Mouse (Mus musculus) adrenal gland, postnatal 14 days (tissue): ENCODE results near the gene 1700037H04Rik. TPM values are rescaled to one million over a fixed set of nuclear protein-coding genes. Genes with fewer than 3 reads are reported as not detected.
"Not testable (repeated sequence)": the region's sequence is repeated elsewhere in the genome, so short reads cannot be mapped to it uniquely, and the experiment has no call there.

Source experiments
- DNase-seq: peaks from one replicate; pipeline ENCODE4 v3.0.0; 2021; ENCODE audit warnings: mixed read lengths
- total RNA-seq: library from RNA; stranded (reverse); gene quantifications from 2 replicates; pipeline ENCODE4 v1.2.3, GENCODE M21; 2021

1700037H04Rik gene
- total RNA-seq, 1 experiment from 2014 or later = 79.8 TPM

GRCm38 (mm10) chr2:131127161-131127730 is 32.6 kb downstream of the 1700037H04Rik start, which contains the start of gene Hspa12b:
Gene Hspa12b (plus strand): TSS chr2:131127280.
- DNase-seq = peak; percentile 70

- DNase-seq = no peak
Observed at GRCm38 (mm10) chr2:131125964-131126815, 33.7 kb downstream of the 1700037H04Rik start.

- DNase-seq = no peak
Observed at GRCm38 (mm10) chr2:131125157-131125963, 34.5 kb downstream of the 1700037H04Rik start.

GRCm38 (mm10) chr2:131124166-131124565 is 35.7 kb downstream of the 1700037H04Rik start:
- DNase-seq = no peak

- no peak for DNase-seq
Observed at GRCm38 (mm10) chr2:131118968-131119574, 40.8 kb downstream of the 1700037H04Rik start.

GRCm38 (mm10) chr2:131105989-131106388 is 53.9 kb downstream of the 1700037H04Rik start:
- DNase-seq = no peak

- not testable (repeated sequence) for DNase-seq
Observed at GRCm38 (mm10) chr2:131105061-131105460, 54.8 kb downstream of the 1700037H04Rik start.

- no peak for DNase-seq
Observed at GRCm38 (mm10) chr2:131104021-131104420, 55.9 kb downstream of the 1700037H04Rik start.

GRCm38 (mm10) chr2:131101530-131101929 is 58.4 kb downstream of the 1700037H04Rik start:
- no peak for DNase-seq

GRCm38 (mm10) chr2:131097087-131097486 is 62.8 kb downstream of the 1700037H04Rik start:
- DNase-seq = no peak

Other genes with a start within 250 kb of the 1700037H04Rik start
- 9.2 and 12.9 TPM in 2 replicates for gene Gfra4, start 117.0 kb downstream of the 1700037H04Rik start, total RNA-seq
- gene Adam33, start 96.3 kb downstream of the 1700037H04Rik start, total RNA-seq = 4.4 and 4.5 TPM in 2 replicates
- gene Siglec1, start 73.3 kb downstream of the 1700037H04Rik start, total RNA-seq = 2.3 and 8.2 TPM in 2 replicates
- 23.3 and 26.1 TPM in 2 replicates for gene Hspa12b, start 32.8 kb downstream of the 1700037H04Rik start, total RNA-seq
- gene Gm11037, start 26.6 kb downstream of the 1700037H04Rik start, total RNA-seq = not detected in 2 replicates
- gene Cenpb, start 20.0 kb upstream of the 1700037H04Rik start, total RNA-seq = 65.6 and 70.4 TPM in 2 replicates
- gene Cdc25b, start 26.9 kb upstream of the 1700037H04Rik start, total RNA-seq = 16.1 and 17.8 TPM in 2 replicates
- 7.0 and 7.5 TPM in 2 replicates for gene Spef1, start 27.2 kb upstream of the 1700037H04Rik start, total RNA-seq
- gene Ap5s1, start 47.0 kb upstream of the 1700037H04Rik start, total RNA-seq = 17.3 and 17.7 TPM in 2 replicates
- 44.8 and 45.4 TPM in 2 replicates for gene Mavs, start 74.0 kb upstream of the 1700037H04Rik start, total RNA-seq
- 56.5 and 58.5 TPM in 2 replicates for gene Pank2, start 102.4 kb upstream of the 1700037H04Rik start, total RNA-seq
- 6.6 and 10.2 TPM in 2 replicates for gene Rnf24, start 192.8 kb upstream of the 1700037H04Rik start, total RNA-seq